Mouse (Mus musculus): Measurements from ENCODE around the gene Ccnl1.
A peak's percentile ranks its signal among the peaks of the same experiment; 100 is the strongest.

DNA sequence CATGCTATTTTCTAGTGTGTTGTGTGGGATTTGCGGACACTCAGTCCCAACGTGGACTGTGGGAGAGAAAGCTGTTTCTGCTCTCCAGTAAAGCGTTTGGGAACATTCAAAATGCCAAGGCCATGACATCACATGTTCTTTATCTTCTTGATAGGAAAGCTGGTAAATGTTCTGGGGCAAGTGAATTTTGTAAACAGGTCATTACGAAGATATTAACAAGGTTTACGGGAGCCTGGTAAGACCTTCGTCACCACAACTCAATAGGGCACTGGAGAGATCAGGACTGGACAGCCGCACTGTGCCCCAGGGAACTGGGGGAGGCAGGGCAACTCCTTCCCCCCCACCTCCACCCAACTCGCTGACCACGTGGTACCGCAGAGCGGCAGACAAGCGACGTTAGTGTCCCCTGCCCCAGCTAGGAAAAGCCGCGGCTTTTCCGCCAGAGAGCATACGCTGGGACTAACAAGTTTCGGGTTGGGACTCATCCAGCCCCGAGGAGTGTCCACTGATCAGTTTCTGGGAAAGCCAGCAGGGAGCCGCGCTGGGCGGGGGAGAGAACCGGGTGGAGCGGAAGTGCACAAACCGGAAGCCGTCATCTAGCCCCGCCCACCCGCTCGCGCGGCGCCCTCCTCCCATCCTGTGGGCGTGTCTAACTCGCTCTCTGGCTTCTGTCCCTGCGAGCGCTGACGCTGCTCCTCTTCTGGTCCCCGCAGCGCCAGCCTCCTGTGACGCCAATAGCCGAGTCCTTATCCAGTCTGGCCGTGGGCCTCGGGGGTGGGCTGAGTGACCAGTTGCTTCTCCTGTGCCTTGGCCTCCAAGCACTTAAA is 16.4 kb upstream of the Ccnl1 start:
- TF ChIP-seq CTCF (IDR thresholded peaks at IDR 0.05 in 2 of 3, conservative IDR thresholded peaks at IDR 0.05 in 1 of 3; ENCODE audit: control insufficient read depth in 1 of 3, insufficient read depth in 1 of 3, low read depth in 2 of 3, low read length in 3 of 3, poor library complexity in 1 of 3, severe bottlenecking in 1 of 3) = no peak
- TF ChIP-seq NELFE (IDR thresholded peaks at IDR 0.05; ENCODE audit: low read depth, low read length) = peak; percentile 90
- TF ChIP-seq EP300 (IDR thresholded peaks at IDR 0.05; ENCODE audit: low read depth in 1 of 2, low read length in 2 of 2) = peak; percentile 18 to 27; a peak in 2 of 4 replicates
- no peak for TF ChIP-seq ZKSCAN1 (IDR thresholded peaks at IDR 0.05; ENCODE audit: low read depth, low read length)
- 0 out of 2 replicates have a peak, but pooled peaks have one; percentile 45 for TF ChIP-seq MEF2A (IDR thresholded peaks at IDR 0.05; ENCODE audit: extremely low read depth, insufficient replicate concordance, low read depth, low read length, poor library complexity, severe bottlenecking)
- no peak for TF ChIP-seq GABPA (IDR thresholded peaks at IDR 0.05; ENCODE audit: low read depth, low read length)
- TF ChIP-seq POLR2A (IDR thresholded peaks at IDR 0.05; ENCODE audit: control insufficient read depth in 1 of 2, insufficient read depth in 1 of 2, low read depth in 1 of 2, low read length in 2 of 2, poor library complexity in 1 of 2) = peak; percentile 64 to 96; a peak in 3 of 4 replicates
- no peak for TF ChIP-seq CHD2 (IDR thresholded peaks at IDR 0.05; ENCODE audit: low read length)
- TF ChIP-seq CHD1 (IDR thresholded peaks at IDR 0.05; ENCODE audit: low read depth, low read length) = no peak
- no peak for TF ChIP-seq POLR2AphosphoS5 (IDR thresholded peaks at IDR 0.05; ENCODE audit: borderline replicate concordance, low read depth, low read length)
- TF ChIP-seq NRF1 (IDR thresholded peaks at IDR 0.05; ENCODE audit: insufficient read depth, low read depth, low read length, poor library complexity, severe bottlenecking) = 0 out of 2 replicates have a peak, but pooled peaks have one; percentile 8
